Mouse (Mus musculus): ENCODE results near the gene Lrrk1. TPM values are rescaled to one million over a fixed set of nuclear protein-coding genes. Genes with fewer than 3 reads are reported as not detected.

Lrrk1 gene
- polyA plus RNA-seq, 1 experiment from 2014 or later: 3.7 TPM

GRCm38 (mm10) chr7:66180260-66180659, 207.9 kb downstream of the Lrrk1 start:
- Histone ChIP-seq H3K36me3 (replicated peaks) (peaks cover 7% of the 10 kb centered on the region), H3K9me3 (no peaks in the 10 kb centered on the region), H3K4me2 (no peak overlapping the region), H3K4me1 (no peaks in the 10 kb centered on the region), H3K27ac (no peak overlapping the region), H3K4me3 (replicated peaks) (no peak overlapping the region), H3K27me3 (no peaks in the 10 kb centered on the region), H3K9ac (no peak overlapping the region)
- ATAC-seq (ENCODE audit: low FRiP score): no peak
- 89% methylated on average over 3 of the region's 3 CpGs for WGBS

- Histone ChIP-seq H3K27me3 (no peaks in the 10 kb centered on the region), H3K9me3 (no peaks in the 10 kb centered on the region), H3K27ac (no peak overlapping the region), H3K4me3 (replicated peaks) (no peak overlapping the region), H3K36me3 (replicated peaks) (peaks cover 10% of the 10 kb centered on the region), H3K9ac (no peak overlapping the region), H3K4me1 (no peaks in the 10 kb centered on the region), H3K4me2 (no peak overlapping the region)
- ATAC-seq (ENCODE audit: low FRiP score): no peak
- WGBS: 89% methylated on average over 7 of the region's 7 CpGs
Measured at GRCm38 (mm10) chr7:66179711-66180110, 208.4 kb downstream of the Lrrk1 start.

DNA sequence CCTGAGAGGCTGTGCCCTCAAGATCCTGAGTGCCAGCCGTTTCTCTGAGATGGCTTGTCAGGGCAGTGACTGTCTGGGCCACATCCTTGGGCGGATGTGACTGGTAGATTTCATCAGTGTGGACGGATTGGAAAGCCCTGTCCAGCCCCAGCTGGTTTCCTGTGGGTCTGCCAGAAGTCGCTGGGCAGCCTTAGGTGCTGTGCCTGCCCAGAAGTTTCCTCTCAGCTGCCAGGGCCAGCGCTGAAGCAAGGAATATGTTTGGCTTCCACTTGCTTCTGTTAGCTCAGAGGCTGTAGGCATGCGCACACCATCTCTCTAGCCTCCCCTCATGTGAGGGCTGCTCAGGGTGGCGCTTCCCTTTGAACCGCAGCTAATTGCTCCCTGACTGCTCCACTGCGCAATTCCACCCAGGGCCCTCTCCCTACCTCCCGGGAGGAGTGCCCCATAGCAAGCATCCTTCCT, 209.0 kb downstream of the Lrrk1 start:
- Histone ChIP-seq H3K27ac (no peak overlapping the region), H3K4me2 (no peak overlapping the region), H3K4me3 (replicated peaks) (no peak overlapping the region), H3K36me3 (replicated peaks) (peaks cover 16% of the 10 kb centered on the region), H3K9ac (no peak overlapping the region), H3K4me1 (no peaks in the 10 kb centered on the region), H3K9me3 (no peaks in the 10 kb centered on the region), H3K27me3 (no peaks in the 10 kb centered on the region)
- ATAC-seq (ENCODE audit: low FRiP score): no peak
- WGBS: 62% methylated on average over 10 of the region's 10 CpGs

DNA sequence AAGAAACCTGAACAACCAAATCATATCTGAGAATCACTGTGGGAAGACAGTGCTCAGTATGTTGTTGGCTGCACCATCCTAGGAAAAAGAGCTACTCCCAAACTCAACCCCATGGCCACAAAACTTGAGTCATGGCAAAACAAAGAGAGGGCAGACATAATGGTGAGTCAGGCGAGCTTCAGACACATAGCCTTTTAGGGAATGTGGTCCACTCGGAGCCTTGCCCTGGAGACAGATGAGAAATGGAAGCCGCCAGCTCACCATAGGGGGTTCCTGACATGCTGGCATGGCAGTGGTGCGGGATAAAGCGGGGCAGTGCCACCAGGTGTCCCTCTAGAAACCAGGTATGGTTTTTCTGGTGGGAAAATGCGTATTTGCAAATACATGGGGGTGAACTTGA, 210.0 kb downstream of the Lrrk1 start:
- no peak for ATAC-seq (ENCODE audit: low FRiP score)
- Histone ChIP-seq H3K4me1 (no peaks in the 10 kb centered on the region), H3K27ac (no peak overlapping the region), H3K4me3 (replicated peaks) (no peak overlapping the region), H3K36me3 (replicated peaks) (peaks cover 21% of the 10 kb centered on the region), H3K4me2 (no peak overlapping the region), H3K27me3 (no peaks in the 10 kb centered on the region), H3K9ac (no peak overlapping the region), H3K9me3 (no peaks in the 10 kb centered on the region)
- WGBS: 89% methylated on average over 6 of the region's 6 CpGs

- WGBS: 85% methylated on average over 4 of the region's 4 CpGs
Measured at GRCm38 (mm10) chr7:66176929-66177328, 211.2 kb downstream of the Lrrk1 start.

More at GRCm38 (mm10) chr7:66176929-66177328, 211.2 kb downstream of the Lrrk1 start:
- no peak overlapping the region for H3K4me2 ChIP-seq
- no peak overlapping the region for H3K27ac ChIP-seq
- H3K36me3 ChIP-seq (replicated peaks): peaks cover 32% of the 10 kb centered on the region
- H3K4me3 ChIP-seq (replicated peaks): no peak overlapping the region
- no peaks in the 10 kb centered on the region for H3K27me3 ChIP-seq
- no peak overlapping the region for H3K9ac ChIP-seq
- H3K4me1 ChIP-seq: no peaks in the 10 kb centered on the region
- no peak for ATAC-seq (ENCODE audit: low FRiP score)
- no peaks in the 10 kb centered on the region for H3K9me3 ChIP-seq

Small RNAs within 50 kb of the gene (microRNA-seq; reads per million reads assigned to microRNA genes)
- gene Mir7057: not detected

Other genes starting within 250 kb of the Lrrk1 start
- not detected in 2 replicates for gene Gm10974, start 22.4 kb downstream of the Lrrk1 start, polyA plus RNA-seq (2016; fragmentation: Nextera tagmentation; extraction: Ambion mirVana)
- gene Aldh1a3, start 39.2 kb upstream of the Lrrk1 start, polyA plus RNA-seq (2016; fragmentation: Nextera tagmentation; extraction: Ambion mirVana): 6.0 and 6.5 TPM in 2 replicates

Measured in forebrain, embryonic 12.5 days (tissue).